Mouse (Mus musculus) liver, adult 2 months (tissue): ENCODE measurements at regions not wholly inside any gene's neighbourhood (a gene's known extent, or its start where the extent isn't known, plus 50 kb on each side); places are given as distances from the start of the nearest gene placed in this dataset.
A peak's percentile ranks its signal among the peaks of the same experiment; 100 is the strongest.

Experiments used
- DNase-seq: peaks from one replicate; pipeline ENCODE4 v3.0.0-alpha.2; 2011; ENCODE audit warnings: low read depth, low spot score; ENCODE audit errors: extremely low read depth
- H3K27ac ChIP-seq: fragments of 200-500 bp; replicated peaks from 2 replicates; pipeline ENCODE4 v1.5.1; 2012; ENCODE audit warnings: low read depth, mild to moderate bottlenecking, control low read depth, inconsistent platforms, low read length; ENCODE audit not compliant: insufficient read depth
- H3K27me3 ChIP-seq: fragments of 200-500 bp; 2 replicates; pipeline ENCODE4 v1.6.1; 2012; ENCODE audit warnings: mild to moderate bottlenecking, moderate library complexity, low read length, inconsistent platforms; ENCODE audit not compliant: control insufficient read depth, insufficient read depth
- H3K36me3 ChIP-seq: fragments of 200-500 bp; 2 replicates; pipeline ENCODE4 v1.6.1; 2012; ENCODE audit warnings: low read length, inconsistent platforms; ENCODE audit not compliant: control insufficient read depth, insufficient read depth
- H3K4me1 ChIP-seq: fragments of 200-500 bp; 2 replicates; pipeline ENCODE4 v1.6.1; 2011; ENCODE audit warnings: low read length; ENCODE audit not compliant: control insufficient read depth, insufficient read depth
- H3K4me3 ChIP-seq: fragments of 200-500 bp; 2 replicates; pipeline ENCODE4 v1.5.1; 2011; ENCODE audit warnings: low read depth, mild to moderate bottlenecking, control low read depth, low read length, moderate library complexity; ENCODE audit not compliant: insufficient read depth
- H3K79me2 ChIP-seq: fragments of 200-500 bp; 2 replicates; pipeline ENCODE4 v1.6.1; 2012; ENCODE audit warnings: inconsistent platforms, mild to moderate bottlenecking, low read length, moderate library complexity; ENCODE audit not compliant: control insufficient read depth, insufficient read depth
- H3K9ac ChIP-seq: fragments of 200-500 bp; 2 replicates; pipeline ENCODE4 v1.6.1; 2012; ENCODE audit warnings: low read depth, mild to moderate bottlenecking, control low read depth, inconsistent platforms, low read length
- CTCF ChIP-seq: fragments of 200-500 bp; IDR thresholded peaks from 2 replicates; pipeline ENCODE4 v1.5.1; 2011; ENCODE audit warnings: low read depth, low read length, control low read depth
- POLR2A ChIP-seq: fragments of 200-500 bp; IDR thresholded peaks from 2 replicates; pipeline ENCODE4 v1.6.1; 2011; ENCODE audit warnings: low read length, control low read depth; ENCODE audit not compliant: insufficient read depth; ENCODE audit errors: extremely low read depth
- WGBS: fragments of 180-500 bp; shearing (Covaris S2); methylation state at CpG from one replicate; pipeline ENCODE4 v1.1.7; 2018; 5-methylcytosine and 5-hydroxymethylcytosine counted together

- whole genome bisulfite sequencing = 54% methylated on average over 2 of the region's 2 CpGs
- Histone ChIP-seq H3K4me1 (no peaks in the 10 kb centered on the region), H3K4me3 (no peak overlapping the region), H3K9ac (no peak overlapping the region), H3K27ac (no peak overlapping the region), H3K79me2 (no peaks in the 10 kb centered on the region), H3K36me3 (no peaks in the 10 kb centered on the region), H3K27me3 (no peaks in the 10 kb centered on the region)
- TF ChIP-seq CTCF = no peak
- TF ChIP-seq POLR2A = no peak
- peak; percentile 14 for DNase-seq
Observed at GRCm38 (mm10) chr7:62179387-62179786, 167.0 kb upstream of the Ndn start.

GRCm38 (mm10) chr7:62208529-62208928 lies 137.8 kb upstream of the Ndn start:
- Histone ChIP-seq H3K79me2 (no peaks in the 10 kb centered on the region), H3K4me3 (no peak overlapping the region), H3K27ac (no peak overlapping the region), H3K9ac (no peak overlapping the region), H3K27me3 (no peaks in the 10 kb centered on the region), H3K36me3 (no peaks in the 10 kb centered on the region), H3K4me1 (no peaks in the 10 kb centered on the region)
- DNase-seq = no peak
- TF ChIP-seq CTCF (no peak), POLR2A (no peak)

- Histone ChIP-seq H3K4me1 (no peaks in the 10 kb centered on the region), H3K79me2 (no peaks in the 10 kb centered on the region), H3K27ac (no peak overlapping the region), H3K27me3 (no peaks in the 10 kb centered on the region), H3K36me3 (no peaks in the 10 kb centered on the region), H3K4me3 (no peak overlapping the region), H3K9ac (no peak overlapping the region)
- DNase-seq = no peak
- TF ChIP-seq POLR2A = no peak
- TF ChIP-seq CTCF = 0 out of 2 replicates have a peak, but pooled peaks have one; percentile 18
- WGBS = 32% methylated on average over 12 of the region's 12 CpGs
Observed at GRCm38 (mm10) chr7:62209117-62209700, 137.2 kb upstream of the Ndn start.

GRCm38 (mm10) chr7:62225184-62225583 lies 121.2 kb upstream of the Ndn start:
- Histone ChIP-seq H3K4me3 (no peak overlapping the region), H3K36me3 (no peaks in the 10 kb centered on the region), H3K4me1 (no peaks in the 10 kb centered on the region), H3K27ac (no peak overlapping the region), H3K27me3 (no peaks in the 10 kb centered on the region), H3K9ac (no peak overlapping the region), H3K79me2 (no peaks in the 10 kb centered on the region)
- TF ChIP-seq POLR2A = no peak
- no peak for TF ChIP-seq CTCF
- DNase-seq = no peak
- WGBS = 27% methylated on average over 4 of the region's 4 CpGs

- Histone ChIP-seq H3K27ac (no peak overlapping the region), H3K27me3 (no peaks in the 10 kb centered on the region), H3K9ac (no peak overlapping the region), H3K4me1 (no peaks in the 10 kb centered on the region), H3K36me3 (no peaks in the 10 kb centered on the region), H3K79me2 (no peaks in the 10 kb centered on the region), H3K4me3 (no peak overlapping the region)
- WGBS = 11% methylated on average over 1 of the region's 1 CpGs
- no peak for TF ChIP-seq POLR2A
- TF ChIP-seq CTCF = no peak
- peak; percentile 21 for DNase-seq
Observed at GRCm38 (mm10) chr7:62227727-62228126, 118.6 kb upstream of the Ndn start.

- no peak overlapping the region for H3K27ac ChIP-seq
- H3K27me3 ChIP-seq = no peaks in the 10 kb centered on the region
- no peaks in the 10 kb centered on the region for H3K79me2 ChIP-seq
- 22% methylated on average over 2 of the region's 2 CpGs for WGBS
- no peaks in the 10 kb centered on the region for H3K36me3 ChIP-seq
- TF ChIP-seq CTCF (no peak), POLR2A (no peak)
- H3K4me3 ChIP-seq = no peak overlapping the region
- no peak for DNase-seq
- no peak overlapping the region for H3K9ac ChIP-seq
- H3K4me1 ChIP-seq = no peaks in the 10 kb centered on the region
Observed at GRCm38 (mm10) chr7:62230713-62231112, 115.7 kb upstream of the Ndn start.
